Mouse (Mus musculus): Measurements from ENCODE around the gene Mex3d.

DNA sequence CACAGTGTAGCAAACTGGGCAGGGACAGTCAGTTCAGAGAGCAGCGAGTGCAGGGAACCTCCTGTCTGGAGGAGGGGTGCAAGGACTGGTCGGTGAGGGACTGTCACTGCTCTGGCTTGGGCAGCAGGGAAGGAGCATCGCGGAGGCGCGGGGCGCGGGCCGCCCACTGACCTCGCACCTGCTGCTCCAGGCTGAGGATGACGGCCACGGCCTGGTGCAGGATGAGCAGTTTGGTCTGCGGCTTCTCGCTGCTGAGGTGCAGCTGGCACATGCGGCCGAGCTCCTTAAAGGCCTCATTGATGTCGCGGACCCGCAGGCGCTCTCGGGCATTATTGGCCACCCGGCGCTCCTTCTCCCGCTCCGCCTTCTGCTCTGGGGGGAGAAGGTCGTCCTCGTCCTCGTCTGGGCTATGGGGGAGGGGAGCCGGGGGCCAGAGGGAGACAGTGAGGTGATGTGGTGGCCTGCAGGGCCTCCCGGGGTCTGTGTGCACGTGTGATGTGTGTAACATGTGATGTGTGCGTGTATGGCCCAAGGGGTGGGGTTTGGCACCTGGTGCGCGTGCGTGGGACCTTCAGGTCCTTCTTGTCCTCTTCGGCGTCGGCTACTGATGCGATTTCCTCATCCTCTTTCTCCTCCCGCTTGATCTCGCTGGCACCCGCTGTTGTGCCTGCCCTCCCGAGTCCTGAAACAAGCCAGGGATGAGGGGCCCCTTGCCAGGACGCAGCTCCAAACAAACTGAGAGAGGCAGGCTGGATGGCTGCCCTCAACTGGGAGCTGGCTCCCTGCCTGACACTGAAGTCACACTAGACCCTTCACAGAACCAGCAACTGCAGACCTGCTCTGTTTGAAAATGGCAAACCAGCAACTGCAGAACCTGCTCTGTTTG is 25.4 kb upstream of the Mex3d start:
- TF ChIP-seq CTCF (IDR thresholded peaks at IDR 0.05; ENCODE audit: extremely low read depth, insufficient read length, insufficient replicate concordance, low read depth, low read length) (no peak), POLR2A (IDR thresholded peaks at IDR 0.05; ENCODE audit: low read depth, low read length) (no peak)
